Mouse (Mus musculus) lung, embryonic 16.5 days (tissue): Measurements from ENCODE around the gene Ranbp3. TPM values are rescaled to one million over a fixed set of nuclear protein-coding genes. Genes with fewer than 3 reads are reported as not detected.

Source experiments
- ATAC-seq: fragments of 200-750 bp; cut with Nextera tagmentation; 2 replicates; pipeline ENCODE4 v1.8.0; 2017; ENCODE audit warnings: low read depth, mild to moderate bottlenecking, moderate library complexity
- H3K27ac ChIP-seq: fragments of 300-500 bp; sonication (generic); 2 replicates; pipeline ENCODE4 v1.5.1; 2014; ENCODE audit warnings: mild to moderate bottlenecking, control low read depth, low read length
- H3K27me3 ChIP-seq: fragments of 300-500 bp; sonication (generic); 2 replicates; pipeline ENCODE4 v1.6.1; 2014; ENCODE audit warnings: low read depth, low read length, mixed read lengths; ENCODE audit not compliant: control insufficient read depth, insufficient read depth
- H3K36me3 ChIP-seq: fragments of 300-500 bp; sonication (generic); 2 replicates; pipeline ENCODE4 v1.6.1; 2014; ENCODE audit warnings: low read length; ENCODE audit not compliant: control insufficient read depth, insufficient read depth
- H3K4me1 ChIP-seq: fragments of 300-500 bp; sonication (generic); replicated peaks from 2 replicates; pipeline ENCODE4 v1.6.1; 2014; ENCODE audit warnings: low read length, mixed read lengths; ENCODE audit not compliant: control insufficient read depth, insufficient read depth
- H3K4me2 ChIP-seq: fragments of 300-500 bp; sonication (generic); 2 replicates; pipeline ENCODE4 v1.6.1; 2014; ENCODE audit warnings: low read depth, low read length, control low read depth
- H3K4me3 ChIP-seq: fragments of 300-500 bp; sonication (generic); 2 replicates; pipeline ENCODE4 v1.5.1; 2014; ENCODE audit warnings: mild to moderate bottlenecking, low read length, control low read depth
- H3K9ac ChIP-seq: fragments of 300-500 bp; sonication (generic); 2 replicates; pipeline ENCODE4 v1.6.1; 2014; ENCODE audit warnings: low read length, control low read depth
- H3K9me3 ChIP-seq: fragments of 300-500 bp; sonication (generic); 2 replicates; pipeline ENCODE4 v1.6.1; 2016; ENCODE audit warnings: low read length; ENCODE audit not compliant: control insufficient read depth
- WGBS: fragments of 180-500 bp; shearing (Covaris S2); extraction: QIAGEN DNeasy Blood & Tissue Kit; methylation state at CpG from one replicate; pipeline ENCODE4 v1.1.7; 2014; 5-methylcytosine and 5-hydroxymethylcytosine counted together
- polyA plus RNA-seq: library from polyadenylated mRNA; unstranded; fragments of >200 nt; fragmentation: Nextera tagmentation; extraction: Ambion mirVana; gene quantifications from 2 replicates; pipeline ENCODE4 v1.2.1, GENCODE M21; 2015

Ranbp3 gene
- polyA plus RNA-seq, 1 experiment from 2014 or later = 92.8 TPM

GRCm38 (mm10) chr17:56729151-56729550 is 56.1 kb downstream of the Ranbp3 start:
- Histone ChIP-seq H3K27me3 (no peaks in the 10 kb centered on the region), H3K9ac (peak overlapping the region; percentile 28; the same call in 1 of the 2 replicates), H3K4me2 (no peak overlapping the region), H3K9me3 (peaks cover 3% of the 10 kb centered on the region), H3K27ac (peak overlapping the region; percentile 27; the same call in 1 of the 2 replicates), H3K36me3 (peaks cover 4% of the 10 kb centered on the region; the same call in 1 of the 2 replicates), H3K4me1 (peaks cover 22% of the 10 kb centered on the region), H3K4me3 (no peak overlapping the region)
- no peak for ATAC-seq
- 41% methylated on average over 6 of the region's 6 CpGs for WGBS

- Histone ChIP-seq H3K36me3 (peaks cover 4% of the 10 kb centered on the region; the same call in 1 of the 2 replicates), H3K9ac (no peak overlapping the region), H3K4me2 (no peak overlapping the region), H3K27ac (no peak overlapping the region), H3K27me3 (no peaks in the 10 kb centered on the region), H3K9me3 (peaks cover 3% of the 10 kb centered on the region), H3K4me3 (no peak overlapping the region), H3K4me1 (peaks cover 22% of the 10 kb centered on the region)
- ATAC-seq = no peak
- 72% methylated on average over 2 of the region's 2 CpGs for WGBS
Observed at GRCm38 (mm10) chr17:56729656-56730055, 56.6 kb downstream of the Ranbp3 start.

GRCm38 (mm10) chr17:56736534-56736933 is 63.4 kb downstream of the Ranbp3 start:
- no peak for ATAC-seq
- Histone ChIP-seq H3K9me3 (peaks cover 2% of the 10 kb centered on the region; the same call in 1 of the 2 replicates), H3K4me2 (no peak overlapping the region), H3K9ac (no peak overlapping the region), H3K36me3 (no peaks in the 10 kb centered on the region), H3K4me3 (no peak overlapping the region), H3K27ac (no peak overlapping the region), H3K4me1 (no peaks in the 10 kb centered on the region), H3K27me3 (no peaks in the 10 kb centered on the region; the same call in 1 of the 2 replicates)
- 35% methylated on average over 8 of the region's 8 CpGs for WGBS

- Histone ChIP-seq H3K4me3 (no peak overlapping the region), H3K27ac (no peak overlapping the region), H3K4me2 (no peak overlapping the region), H3K9ac (no peak overlapping the region), H3K36me3 (no peaks in the 10 kb centered on the region), H3K9me3 (peaks cover 2% of the 10 kb centered on the region; the same call in 1 of the 2 replicates), H3K4me1 (no peaks in the 10 kb centered on the region), H3K27me3 (no peaks in the 10 kb centered on the region; the same call in 1 of the 2 replicates)
- 71% methylated on average over 10 of the region's 10 CpGs for WGBS
- no peak for ATAC-seq
Observed at GRCm38 (mm10) chr17:56738221-56738620, 65.1 kb downstream of the Ranbp3 start.

- H3K9ac ChIP-seq = no peak overlapping the region
- 71% methylated on average over 17 of the region's 17 CpGs for WGBS
- H3K27me3 ChIP-seq = no peaks in the 10 kb centered on the region; the same call in 1 of the 2 replicates
- no peak overlapping the region for H3K4me2 ChIP-seq
- no peaks in the 10 kb centered on the region for H3K4me1 ChIP-seq
- no peak overlapping the region for H3K27ac ChIP-seq
- ATAC-seq = no peak
- H3K36me3 ChIP-seq = no peaks in the 10 kb centered on the region
- no peak overlapping the region for H3K4me3 ChIP-seq
- H3K9me3 ChIP-seq = peaks cover 2% of the 10 kb centered on the region; the same call in 1 of the 2 replicates
Observed at GRCm38 (mm10) chr17:56740118-56740787, 67.2 kb downstream of the Ranbp3 start.

- no peak overlapping the region for H3K9ac ChIP-seq
- H3K4me1 ChIP-seq = no peaks in the 10 kb centered on the region
- no peak overlapping the region; the same call in 1 of the 2 replicates for H3K27ac ChIP-seq
- no peak overlapping the region for H3K4me3 ChIP-seq
- 0 out of 2 replicates have a peak, but pooled peaks have one; percentile 17 for ATAC-seq
- WGBS = 51% methylated on average over 17 of the region's 17 CpGs
- no peak overlapping the region for H3K4me2 ChIP-seq
- H3K27me3 ChIP-seq = no peaks in the 10 kb centered on the region; the same call in 1 of the 2 replicates
- H3K36me3 ChIP-seq = no peaks in the 10 kb centered on the region
- H3K9me3 ChIP-seq = peaks cover 2% of the 10 kb centered on the region; the same call in 1 of the 2 replicates
Observed at GRCm38 (mm10) chr17:56740788-56741160, 67.7 kb downstream of the Ranbp3 start.

GRCm38 (mm10) chr17:56744173-56744572 is 71.1 kb downstream of the Ranbp3 start:
- WGBS = 36% methylated on average over 5 of the region's 5 CpGs

GRCm38 (mm10) chr17:56751404-56752072 is 78.4 kb downstream of the Ranbp3 start:
- H3K4me1 ChIP-seq = peaks cover 15% of the 10 kb centered on the region
- H3K27me3 ChIP-seq = peaks cover 46% of the 10 kb centered on the region
- peak; percentile 39; the same call in 1 of the 2 replicates for ATAC-seq
- H3K9me3 ChIP-seq = no peaks in the 10 kb centered on the region
- peak overlapping the region; percentile 32 for H3K4me3 ChIP-seq
- WGBS = 22% methylated on average over 71 of the region's 71 CpGs
- no peak overlapping the region for H3K27ac ChIP-seq
- peak overlapping the region; percentile 54 for H3K9ac ChIP-seq
- no peaks in the 10 kb centered on the region for H3K36me3 ChIP-seq
- peak overlapping the region; percentile 54 for H3K4me2 ChIP-seq

More at GRCm38 (mm10) chr17:56744173-56744572, 71.1 kb downstream of the Ranbp3 start:
- ATAC-seq = no peak
- H3K4me3 ChIP-seq = no peak overlapping the region
- no peaks in the 10 kb centered on the region for H3K9me3 ChIP-seq
- H3K27ac ChIP-seq = no peak overlapping the region
- no peaks in the 10 kb centered on the region for H3K4me1 ChIP-seq
- H3K36me3 ChIP-seq = no peaks in the 10 kb centered on the region
- no peak overlapping the region for H3K4me2 ChIP-seq
- no peaks in the 10 kb centered on the region for H3K27me3 ChIP-seq
- no peak overlapping the region for H3K9ac ChIP-seq

- H3K4me3 ChIP-seq = no peak overlapping the region
- H3K36me3 ChIP-seq = no peaks in the 10 kb centered on the region
- H3K9me3 ChIP-seq = no peaks in the 10 kb centered on the region
- ATAC-seq = no peak
- no peak overlapping the region for H3K9ac ChIP-seq
- WGBS = 21% methylated on average over 15 of the region's 15 CpGs
- peaks cover 56% of the 10 kb centered on the region for H3K27me3 ChIP-seq
- H3K4me2 ChIP-seq = no peak overlapping the region
- H3K27ac ChIP-seq = no peak overlapping the region
- H3K4me1 ChIP-seq = peaks cover 24% of the 10 kb centered on the region
Observed at GRCm38 (mm10) chr17:56753452-56753851, 80.4 kb downstream of the Ranbp3 start.
